Mouse (Mus musculus): ENCODE measurements around the gene Scaper.

- no peak for TF ChIP-seq POLR2A (IDR thresholded peaks at IDR 0.05; ENCODE audit: extremely low read depth, insufficient read depth, low read length)
- TF ChIP-seq CTCF (IDR thresholded peaks at IDR 0.05; ENCODE audit: extremely low read depth, insufficient read depth, low read length): no peak
Observed at GRCm38 (mm10) chr9:55710553-55710952, 227.4 kb downstream of the Scaper start.
